Mouse (Mus musculus) CH12.LX (cell line): ENCODE data around the gene Skp2. TPM values are rescaled to one million over a fixed set of nuclear protein-coding genes. Genes with fewer than 3 reads are reported as not detected.

Source experiments
- DNase-seq: peaks from one replicate; pipeline ENCODE4 v3.0.0-alpha.2; 2013; ENCODE audit errors: extremely low read depth
- H3K27ac ChIP-seq: 2 replicates; pipeline ENCODE4 v1.5.1; 2012; ENCODE audit warnings: low read depth, mild to moderate bottlenecking, control low read depth, moderate library complexity; ENCODE audit not compliant: insufficient read depth
- H3K27me3 ChIP-seq: replicated peaks from 2 replicates; pipeline ENCODE3; 2012; ENCODE audit warnings: inconsistent platforms
- H3K36me3 ChIP-seq, 2 experiments: replicated peaks in 1 of 2; 2 replicates each; pipeline versions ENCODE3 to v1.6.1; 2012; ENCODE audit warnings: inconsistent platforms in 1 of 2, low read length in 1 of 2, mild to moderate bottlenecking in 1 of 2, mixed read lengths in 1 of 2, moderate library complexity in 1 of 2; ENCODE audit not compliant: control insufficient read depth in 1 of 2, insufficient read depth in 1 of 2
- H3K4me1 ChIP-seq, 2 experiments: 2 replicates each; pipeline ENCODE4 v1.6.1; 2012; ENCODE audit warnings: inconsistent platforms in 1 of 2, moderate library complexity in 1 of 2; ENCODE audit not compliant: insufficient read depth in 2 of 2, control insufficient read depth in 1 of 2
- H3K4me2 ChIP-seq: 2 replicates; pipeline ENCODE4 v1.6.1; 2012; ENCODE audit warnings: low read depth, mild to moderate bottlenecking, control low read depth; ENCODE audit not compliant: poor library complexity, insufficient read depth, severe bottlenecking
- H3K4me3 ChIP-seq, 3 experiments: fragments of 150-350 bp in 1 of 3; sonication (generic) in 1 of 3; replicated peaks in 1 of 3; 2 replicates each; pipeline versions ENCODE3 to v1.5.1; 2011 to 2012; ENCODE audit warnings: low read depth in 2 of 3, low read length in 2 of 3, mild to moderate bottlenecking in 2 of 3, moderate library complexity in 2 of 3, control low read depth in 1 of 3, improper control_type of control experiment in 1 of 3, inconsistent platforms in 1 of 3, mixed read lengths in 1 of 3; ENCODE audit not compliant: poor library complexity in 1 of 3
- H3K79me2 ChIP-seq: replicated peaks from 2 replicates; pipeline ENCODE4 v1.6.1; 2012; ENCODE audit warnings: mild to moderate bottlenecking, moderate library complexity; ENCODE audit not compliant: control insufficient read depth, poor library complexity, insufficient read depth, severe bottlenecking; ENCODE audit errors: extremely low read depth
- H3K9ac ChIP-seq: 2 replicates; pipeline ENCODE4 v1.6.1; 2012; ENCODE audit warnings: low read depth, mild to moderate bottlenecking, control low read depth, moderate library complexity; ENCODE audit not compliant: insufficient read depth
- H3K9me3 ChIP-seq: replicated peaks from 2 replicates; pipeline ENCODE3; 2012; ENCODE audit warnings: low read length, inconsistent platforms, mixed read lengths
- BHLHE40 ChIP-seq: IDR thresholded peaks from 2 replicates; pipeline ENCODE4 v1.6.1; 2011; ENCODE audit warnings: mild to moderate bottlenecking, low read depth, low read length, improper control_type of control experiment
- CTCF ChIP-seq, 2 experiments: IDR thresholded peaks in 1 of 2; conservative IDR thresholded peaks in 1 of 2; 2 replicates each; pipeline ENCODE4 v1.5.1; 2011 to 2012; ENCODE audit warnings: low read depth in 2 of 2, low read length in 2 of 2, improper control_type of control experiment in 1 of 2, inconsistent platforms in 1 of 2, mild to moderate bottlenecking in 1 of 2, moderate library complexity in 1 of 2
- ETS1 ChIP-seq: conservative IDR thresholded peaks from 2 replicates; pipeline ENCODE4 v1.6.1; 2012; ENCODE audit warnings: low read depth, mild to moderate bottlenecking, inconsistent platforms, low read length, improper control_type of control experiment, moderate library complexity
- GABPA ChIP-seq: IDR thresholded peaks from 2 replicates; pipeline ENCODE4 v1.6.1; 2012; ENCODE audit warnings: low read depth, low read length, improper control_type of control experiment, inconsistent platforms; ENCODE audit not compliant: insufficient replicate concordance
- HCFC1 ChIP-seq: IDR thresholded peaks from 2 replicates; pipeline ENCODE4 v1.6.1; 2012; ENCODE audit warnings: low read depth, mild to moderate bottlenecking, inconsistent platforms, low read length, improper control_type of control experiment
- JUND ChIP-seq: conservative IDR thresholded peaks from 2 replicates; pipeline ENCODE4 v1.6.1; 2011; ENCODE audit warnings: low read depth, low read length, improper control_type of control experiment
- KAT2A ChIP-seq: IDR thresholded peaks from 2 replicates; pipeline ENCODE4 v1.6.1; 2012; ENCODE audit warnings: low read length, improper control_type of control experiment, inconsistent platforms; ENCODE audit not compliant: insufficient replicate concordance
- MAX ChIP-seq: IDR thresholded peaks from 2 replicates; pipeline ENCODE4 v1.6.1; 2011; ENCODE audit warnings: low read length, improper control_type of control experiment
- MEF2A ChIP-seq: IDR thresholded peaks from 2 replicates; pipeline ENCODE4 v1.6.1; 2014; ENCODE audit warnings: low read depth, mild to moderate bottlenecking, inconsistent platforms, low read length, improper control_type of control experiment, borderline replicate concordance
- MYC ChIP-seq: IDR thresholded peaks from 2 replicates; pipeline ENCODE4 v1.6.1; 2011; ENCODE audit warnings: low read depth, mild to moderate bottlenecking, improper control_type of control experiment, low read length
- NELFE ChIP-seq: IDR thresholded peaks from 2 replicates; pipeline ENCODE4 v1.6.1; 2011; ENCODE audit warnings: low read depth, low read length, improper control_type of control experiment
- NRF1 ChIP-seq: IDR thresholded peaks from 2 replicates; pipeline ENCODE4 v1.6.1; 2014; ENCODE audit warnings: low read depth, mild to moderate bottlenecking, inconsistent platforms, low read length, improper control_type of control experiment, moderate library complexity
- PAX5 ChIP-seq: IDR thresholded peaks from 2 replicates; pipeline ENCODE4 v1.6.1; 2012; ENCODE audit warnings: low read length, inconsistent platforms, mixed read lengths
- POLR2AphosphoS2 ChIP-seq: IDR thresholded peaks from 2 replicates; pipeline ENCODE4 v1.6.1; 2011; ENCODE audit warnings: low read depth, low read length, improper control_type of control experiment
- RAD21 ChIP-seq: IDR thresholded peaks from 2 replicates; pipeline ENCODE4 v1.6.1; 2011; ENCODE audit warnings: low read depth, mild to moderate bottlenecking, low read length, improper control_type of control experiment, moderate library complexity
- RCOR1 ChIP-seq: conservative IDR thresholded peaks from 2 replicates; pipeline ENCODE4 v1.6.1; 2012; ENCODE audit warnings: low read depth, mild to moderate bottlenecking, inconsistent platforms, low read length, improper control_type of control experiment
- SIN3A ChIP-seq: IDR thresholded peaks from 2 replicates; pipeline ENCODE4 v1.6.1; 2012; ENCODE audit warnings: low read length, improper control_type of control experiment, inconsistent platforms
- TCF12 ChIP-seq: IDR thresholded peaks from 2 replicates; pipeline ENCODE4 v1.6.1; 2014; ENCODE audit warnings: low read depth, mild to moderate bottlenecking, inconsistent platforms, low read length, improper control_type of control experiment
- UBTF ChIP-seq: IDR thresholded peaks from 2 replicates; pipeline ENCODE4 v1.6.1; 2012; ENCODE audit warnings: low read depth, mild to moderate bottlenecking, inconsistent platforms, low read length, improper control_type of control experiment, moderate library complexity
- USF1 ChIP-seq: IDR thresholded peaks from 2 replicates; pipeline ENCODE4 v1.6.1; 2014; ENCODE audit warnings: low read depth, mild to moderate bottlenecking, inconsistent platforms, low read length, improper control_type of control experiment
- ZC3H11A ChIP-seq: IDR thresholded peaks from 2 replicates; pipeline ENCODE4 v1.6.1; 2012; ENCODE audit warnings: low read depth, mild to moderate bottlenecking, inconsistent platforms, low read length, improper control_type of control experiment
- ZKSCAN1 ChIP-seq: IDR thresholded peaks from 2 replicates; pipeline ENCODE4 v1.6.1; 2012; ENCODE audit warnings: low read depth, inconsistent platforms, low read length, improper control_type of control experiment, borderline replicate concordance
- ZMIZ1 ChIP-seq: IDR thresholded peaks from 2 replicates; pipeline ENCODE4 v1.6.1; 2012; ENCODE audit warnings: low read depth, mild to moderate bottlenecking, inconsistent platforms, low read length, improper control_type of control experiment
- dilution Hi-C: fragments of 300-500 bp; cut with MboI; formaldehyde crosslinking; loops from 2 replicates; pipeline ENCODE4 v1.14.3; 2020; ENCODE audit warnings: low sequenced_read_pairs; ENCODE audit not compliant: extremely low pct_unique_long_range_greater_than_20kb, extremely low pct_ligation_motif_present
- in situ Hi-C: fragments of 300-500 bp; cut with MboI; formaldehyde crosslinking; loops from 3 replicates; pipeline ENCODE4 v1.14.3; 2019; ENCODE audit warnings: low sequenced_read_pairs, low pct_ligation_motif_present, low pct_unique_long_range_greater_than_20kb, mixed read lengths
- polyA plus RNA-seq: library from polyadenylated mRNA; unstranded; fragments of >175 nt; gene quantifications from 2 replicates; pipeline ENCODE4 v1.2.1, GENCODE M21; 2012; ENCODE audit warnings: low read depth; ENCODE audit not compliant: insufficient read length
- total RNA-seq, 2 experiments: library from RNA; depleted of rRNA; stranded (reverse); fragments of 300-350 nt in 1 of 2; fragments of >200 nt in 1 of 2; gene quantifications; 2 replicates each; pipeline ENCODE4 v1.2.3; 2012 to 2014

The Skp2 gene
- total and polyA plus RNA-seq, 3 experiments, result 14.1 to 23.2 (median 23.1) TPM

DNA sequence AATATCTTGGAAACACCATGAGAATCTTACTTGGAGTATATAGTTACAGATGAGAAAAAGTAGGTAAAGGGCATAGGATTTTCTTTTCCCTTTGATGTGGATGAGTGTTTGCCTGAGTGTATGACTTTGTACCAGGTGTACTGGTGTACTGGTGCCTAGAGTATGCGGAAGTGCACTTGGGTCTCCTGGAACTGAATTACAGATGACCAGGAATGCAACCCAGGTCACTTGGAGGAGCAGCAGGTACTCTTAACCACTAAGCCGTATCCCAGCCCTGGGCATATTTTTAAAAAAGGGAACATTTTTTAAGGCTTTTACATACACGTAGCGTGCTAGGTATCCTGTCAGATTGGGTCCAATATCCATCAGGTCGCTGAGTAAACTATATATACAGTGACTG, 28.8 kb upstream of the Skp2 start:
- Histone ChIP-seq H3K27ac (no peak overlapping the region), H3K4me3 (no peak overlapping the region), H3K36me3 (peaks cover 11 to 32% of the 10 kb centered on the region in 2 experiments), H3K9me3 (no peaks in the 10 kb centered on the region), H3K4me1 (peaks cover 0 to 26% of the 10 kb centered on the region in 2 experiments; a peak in 2 of 4 replicates), H3K79me2 (no peaks in the 10 kb centered on the region), H3K4me2 (no peak overlapping the region), H3K9ac (no peak overlapping the region), H3K27me3 (no peaks in the 10 kb centered on the region)
- DNase-seq, result no peak
- TF ChIP-seq MYC, result no peak
- TF ChIP-seq MAX, result no peak
- TF ChIP-seq NELFE, result no peak
- TF ChIP-seq ZKSCAN1, result no peak
- TF ChIP-seq GABPA, result no peak
- TF ChIP-seq ZMIZ1, result no peak
- TF ChIP-seq BHLHE40, result no peak
- dilution Hi-C loops, result no loop called here
- in situ Hi-C loops, result loop anchor here (10.0 kb wide), 1 partner anchor 49 kb away; no protein-coding TSS in a partner anchor

DNA sequence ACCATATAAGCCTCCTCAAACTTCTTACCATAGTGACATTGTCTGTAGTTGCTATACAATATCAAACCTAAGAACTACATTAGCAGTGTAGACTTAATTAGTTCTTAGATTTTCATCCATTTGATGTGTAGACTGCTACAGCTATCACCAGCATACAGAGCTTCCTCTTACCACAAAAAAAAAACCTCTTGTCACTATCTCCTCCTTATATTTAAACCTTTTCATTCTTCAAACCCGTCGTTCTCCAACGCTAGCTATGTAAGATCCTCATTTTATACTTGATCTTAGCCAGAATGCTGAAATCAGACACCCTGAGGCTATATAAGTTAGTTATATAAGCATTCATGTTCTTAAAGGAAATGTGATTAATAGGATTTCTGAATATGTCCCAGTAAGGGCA, 21.8 kb upstream of the Skp2 start:
- no peaks in the 10 kb centered on the region for H3K9me3 ChIP-seq
- in situ Hi-C loops, result no loop called here
- dilution Hi-C loops, result no loop called here
- H3K79me2 ChIP-seq, result no peaks in the 10 kb centered on the region
- TF ChIP-seq JUND (no peak), MAX (no peak), NELFE (no peak), RCOR1 (no peak), MYC (no peak), CTCF (conservative IDR thresholded peaks at IDR 0.05 in 1 of 2, IDR thresholded peaks at IDR 0.05 in 1 of 2; ENCODE audit: low read depth in 2 of 2, low read length in 2 of 2) (no peak), USF1 (no peak), RAD21 (no peak), UBTF (no peak), HCFC1 (no peak), PAX5 (no peak), KAT2A (no peak), SIN3A (no peak), POLR2AphosphoS2 (no peak), ZC3H11A (no peak), ETS1 (no peak), ZKSCAN1 (no peak), TCF12 (no peak), NRF1 (no peak), MEF2A (no peak)
- H3K9ac ChIP-seq, result no peak overlapping the region
- no peak overlapping the region for H3K4me3 ChIP-seq
- H3K4me1 ChIP-seq, result peaks cover 2 to 3% of the 10 kb centered on the region in 2 experiments; a peak in 1 of 4 replicates
- DNase-seq, result no peak
- no peak overlapping the region for H3K27ac ChIP-seq
- peaks cover 10 to 45% of the 10 kb centered on the region in 2 experiments for H3K36me3 ChIP-seq
- H3K27me3 ChIP-seq, result no peaks in the 10 kb centered on the region
- no peak overlapping the region for H3K4me2 ChIP-seq
